Mouse (Mus musculus) bone marrow macrophage, adult 2 months (primary cell): Measurements from ENCODE around the gene Apod. TPM values are rescaled to one million over a fixed set of nuclear protein-coding genes. Genes with fewer than 3 reads are reported as not detected.
"Not testable (repeated sequence)": the region's sequence is repeated elsewhere in the genome, so short reads cannot be mapped to it uniquely, and the experiment has no call there.

Experiments used
- H3K27ac ChIP-seq: 2 replicates; pipeline ENCODE4 v1.5.1; 2012; ENCODE audit warnings: low read depth, low read length; ENCODE audit not compliant: insufficient read depth
- H3K4me1 ChIP-seq: 2 replicates; pipeline ENCODE4 v1.6.1; 2012; ENCODE audit warnings: low read length; ENCODE audit not compliant: control insufficient read depth, insufficient read depth
- H3K4me3 ChIP-seq: 2 replicates; pipeline ENCODE4 v1.5.1; 2012; ENCODE audit warnings: mild to moderate bottlenecking, low read length, moderate library complexity; ENCODE audit not compliant: insufficient read depth
- CTCF ChIP-seq: IDR thresholded peaks from 2 replicates; pipeline ENCODE4 v1.5.1; 2012; ENCODE audit warnings: low read depth, mild to moderate bottlenecking, low read length, moderate library complexity
- POLR2A ChIP-seq: IDR thresholded peaks from 2 replicates; pipeline ENCODE4 v1.6.1; 2012; ENCODE audit warnings: mild to moderate bottlenecking, low read depth, low read length, borderline replicate concordance
- polyA plus RNA-seq: library from polyadenylated mRNA; stranded (reverse); fragments of >200 nt; gene quantifications from 2 replicates; pipeline ENCODE4 v1.2.4, GENCODE M21; 2012; ENCODE audit not compliant: missing spikeins, insufficient read depth, insufficient read length

Gene Apod
- polyA plus RNA-seq, 1 experiment, result 0.60 TPM

DNA sequence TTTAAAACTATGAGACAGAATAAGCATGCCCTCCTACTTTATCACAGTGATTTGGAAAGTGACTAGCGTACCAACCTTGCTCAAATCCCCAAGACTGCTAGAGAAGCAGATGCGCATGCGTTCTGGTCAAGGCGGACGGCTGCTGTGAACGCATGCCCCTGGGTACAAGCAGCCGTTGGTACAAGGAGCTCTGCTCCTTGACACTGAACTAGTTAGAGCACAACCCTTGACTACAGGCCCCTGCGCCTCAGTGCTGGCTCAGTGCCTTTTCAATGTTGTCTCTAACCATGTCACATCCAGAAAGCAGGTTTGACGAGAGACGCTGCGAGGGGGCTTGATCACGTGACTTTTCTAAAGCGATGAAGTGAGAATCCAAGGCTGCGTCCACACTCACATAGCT lies 10.5 kb upstream of the Apod start:
- Histone ChIP-seq H3K4me3 (no peak overlapping the region), H3K4me1 (no peaks in the 10 kb centered on the region), H3K27ac (no peak overlapping the region)
- TF ChIP-seq POLR2A (no peak), CTCF (no peak)

DNA sequence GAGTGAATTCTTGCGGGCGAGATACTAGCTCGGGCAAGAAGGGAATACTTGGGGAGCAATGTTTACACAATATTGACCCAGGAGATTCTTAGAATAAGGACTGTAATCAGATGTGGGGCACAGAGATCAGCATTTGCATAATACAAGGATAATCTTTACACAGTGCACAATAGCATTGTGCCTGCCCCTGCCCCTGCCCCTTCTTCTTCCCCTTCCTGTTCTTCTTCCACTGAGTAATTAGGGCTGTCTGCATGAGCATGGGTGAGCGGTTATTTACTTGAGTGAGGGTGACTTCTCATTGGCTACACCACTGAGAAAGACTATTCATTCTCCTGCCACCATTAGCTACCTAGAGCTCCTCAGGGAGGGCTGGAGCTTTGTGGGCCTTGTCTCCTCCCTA lies 6.9 kb upstream of the Apod start:
- H3K27ac ChIP-seq, result no peak overlapping the region
- H3K4me3 ChIP-seq, result no peak overlapping the region
- no peak for TF ChIP-seq CTCF
- no peak for TF ChIP-seq POLR2A
- H3K4me1 ChIP-seq, result no peaks in the 10 kb centered on the region

- no peaks in the 10 kb centered on the region for H3K4me1 ChIP-seq
- TF ChIP-seq CTCF (no peak), POLR2A (no peak)
- no peak overlapping the region for H3K27ac ChIP-seq
- H3K4me3 ChIP-seq, result no peak overlapping the region
Measured at GRCm38 (mm10) chr16:31320954-31321353, 6.3 kb upstream of the Apod start.

GRCm38 (mm10) chr16:31319723-31320122 lies 5.1 kb upstream of the Apod start:
- not testable (repeated sequence) for H3K4me1 ChIP-seq, H3K4me3 ChIP-seq, H3K27ac ChIP-seq

- no peak for TF ChIP-seq CTCF
- no peak for TF ChIP-seq POLR2A
- no peak overlapping the region for H3K4me3 ChIP-seq
- no peaks in the 10 kb centered on the region for H3K4me1 ChIP-seq
- H3K27ac ChIP-seq, result no peak overlapping the region
Measured at GRCm38 (mm10) chr16:31319316-31319715, 4.7 kb upstream of the Apod start.

DNA sequence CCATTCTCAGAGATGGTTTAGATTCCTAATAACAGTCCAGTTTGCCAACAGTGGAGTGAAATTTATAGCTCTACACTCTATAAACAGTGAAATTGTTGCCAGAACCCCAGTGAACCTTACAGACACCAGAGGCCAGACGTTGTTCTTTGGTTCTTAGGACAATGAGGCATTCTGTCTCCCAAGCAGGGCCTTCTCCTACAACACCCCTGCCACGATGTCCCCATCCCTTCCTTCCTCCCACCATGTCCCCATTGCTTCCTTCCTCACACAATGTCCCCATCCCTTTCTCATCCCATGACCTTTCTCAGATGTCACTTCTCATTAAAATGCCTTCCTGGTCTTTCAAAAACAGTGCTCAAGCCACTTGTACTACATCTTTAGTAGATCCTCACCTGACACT lies 3.8 kb upstream of the Apod start:
- Histone ChIP-seq H3K4me3 (no peak overlapping the region), H3K27ac (no peak overlapping the region), H3K4me1 (no peaks in the 10 kb centered on the region)
- TF ChIP-seq CTCF (no peak), POLR2A (no peak)

GRCm38 (mm10) chr16:31316246-31317143 lies 1.9 kb upstream of the Apod start:
- H3K27ac ChIP-seq, H3K4me3 ChIP-seq, H3K4me1 ChIP-seq: not testable (repeated sequence)

DNA sequence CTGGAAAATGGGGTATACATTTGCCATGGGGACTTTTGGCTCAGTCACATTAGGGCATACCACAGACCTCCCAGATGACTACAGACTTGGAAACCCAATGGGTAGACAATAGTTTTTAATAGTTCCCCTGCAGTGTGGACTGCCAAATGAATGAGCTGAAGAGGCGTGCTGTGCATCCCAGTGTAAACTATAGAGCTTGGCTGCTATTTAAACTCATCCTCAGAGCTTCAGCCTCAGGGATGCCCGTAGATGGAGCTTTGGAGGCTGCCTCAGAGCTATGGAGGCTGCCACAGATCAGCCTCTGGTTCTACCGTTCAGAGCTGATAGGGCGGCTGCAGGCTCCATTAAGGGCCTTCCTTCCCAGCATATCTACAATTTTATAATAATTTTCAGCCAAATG lies 686 bp upstream of the Apod start:
- no peak for TF ChIP-seq CTCF
- TF ChIP-seq POLR2A, result no peak
- Histone ChIP-seq H3K4me1 (peaks cover 3% of the 10 kb centered on the region), H3K27ac (no peak overlapping the region), H3K4me3 (no peak overlapping the region)

DNA sequence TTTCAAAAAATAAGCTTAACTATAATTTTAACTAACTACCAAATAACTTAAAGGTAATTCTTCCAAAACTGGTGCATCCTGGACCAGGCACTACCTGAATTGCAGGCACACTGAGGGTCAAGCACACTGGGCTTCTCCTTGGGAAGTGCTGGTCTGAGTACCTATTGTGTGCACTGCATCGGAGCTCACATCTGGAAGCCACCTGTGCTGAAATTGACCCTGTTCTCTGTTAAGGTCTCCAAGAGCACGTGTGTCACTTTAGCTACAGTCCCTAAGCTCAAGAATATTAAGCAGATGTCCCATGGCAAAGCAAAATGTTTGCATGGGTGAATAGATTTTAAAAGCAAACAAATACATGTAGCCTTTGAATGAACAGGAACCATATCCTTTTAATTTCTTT lies 997 bp downstream of the Apod start:
- TF ChIP-seq CTCF (no peak), POLR2A (no peak)
- Histone ChIP-seq H3K4me3 (no peak overlapping the region), H3K27ac (no peak overlapping the region), H3K4me1 (peaks cover 3% of the 10 kb centered on the region)

DNA sequence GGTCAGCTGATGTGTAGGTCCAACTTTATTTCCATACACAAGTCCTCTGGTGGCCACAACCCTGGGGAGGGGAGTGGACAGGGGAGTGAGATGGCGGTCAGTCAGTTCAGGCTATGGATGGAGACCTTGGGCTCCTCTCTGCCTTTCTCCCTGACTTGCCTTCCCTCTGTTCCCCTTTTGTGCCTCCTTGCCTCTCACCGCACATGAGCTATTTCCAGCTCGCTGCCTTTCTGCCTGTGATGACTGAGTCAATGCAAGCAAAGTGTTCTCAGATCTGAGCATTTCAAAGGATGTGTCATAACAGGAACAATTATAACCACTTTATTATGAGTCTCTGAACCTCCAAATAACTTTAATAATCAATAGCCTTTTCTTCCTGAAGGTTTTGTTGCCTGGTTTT lies 2.3 kb downstream of the Apod start:
- H3K27ac ChIP-seq, result no peak overlapping the region
- peaks cover 3% of the 10 kb centered on the region for H3K4me1 ChIP-seq
- TF ChIP-seq CTCF, result no peak
- TF ChIP-seq POLR2A, result no peak
- no peak overlapping the region for H3K4me3 ChIP-seq
